Mouse (Mus musculus) midbrain, embryonic 12.5 days (tissue): ENCODE data around the gene Usp34. TPM values are rescaled to one million over a fixed set of nuclear protein-coding genes. Genes with fewer than 3 reads are reported as not detected.
A peak's percentile ranks its signal among the peaks of the same experiment; 100 is the strongest.
"Not testable (repeated sequence)": the region's sequence is repeated elsewhere in the genome, so short reads cannot be mapped to it uniquely, and the experiment has no call there.

Experiments used
- ATAC-seq: fragments of 200-750 bp; cut with Nextera tagmentation; 2 replicates; pipeline ENCODE4 v1.8.0; 2017; ENCODE audit warnings: low read depth, moderate TSS enrichment, moderate library complexity; ENCODE audit not compliant: low FRiP score
- H3K27ac ChIP-seq: fragments of 300-500 bp; sonication (generic); replicated peaks from 2 replicates; pipeline ENCODE4 v1.5.1; 2016; ENCODE audit warnings: mild to moderate bottlenecking
- H3K27me3 ChIP-seq: fragments of 300-500 bp; sonication (generic); 2 replicates; pipeline ENCODE4 v1.6.1; 2016; ENCODE audit warnings: mild to moderate bottlenecking
- H3K36me3 ChIP-seq: fragments of 300-500 bp; sonication (generic); 2 replicates; pipeline ENCODE4 v1.6.1; 2016
- H3K4me1 ChIP-seq: fragments of 300-500 bp; sonication (generic); 2 replicates; pipeline ENCODE4 v1.6.1; 2016
- H3K4me2 ChIP-seq: fragments of 300-500 bp; sonication (generic); replicated peaks from 2 replicates; pipeline ENCODE4 v1.6.1; 2016; ENCODE audit warnings: mild to moderate bottlenecking, moderate library complexity
- H3K4me3 ChIP-seq: fragments of 300-500 bp; sonication (generic); 2 replicates; pipeline ENCODE4 v1.5.1; 2016; ENCODE audit warnings: mild to moderate bottlenecking
- H3K9ac ChIP-seq: fragments of 300-500 bp; sonication (generic); replicated peaks from 2 replicates; pipeline ENCODE4 v1.6.1; 2016; ENCODE audit warnings: mild to moderate bottlenecking, moderate library complexity
- H3K9me3 ChIP-seq: fragments of 300-500 bp; sonication (generic); 2 replicates; pipeline ENCODE4 v1.6.1; 2016; ENCODE audit warnings: mild to moderate bottlenecking
- WGBS: fragments of 180-500 bp; shearing (Covaris S2); methylation state at CpG from one replicate; pipeline ENCODE4 v1.1.7; 2016; 5-methylcytosine and 5-hydroxymethylcytosine counted together
- polyA plus RNA-seq: library from polyadenylated mRNA; unstranded; fragments of >200 nt; fragmentation: Nextera tagmentation; extraction: Ambion mirVana; gene quantifications from 2 replicates; pipeline ENCODE4 v1.2.1, GENCODE M21; 2016

The Usp34 gene
- polyA plus RNA-seq, 1 experiment from 2014 or later = 36.5 TPM

- Histone ChIP-seq H3K9ac (no peak overlapping the region), H3K27ac (no peak overlapping the region), H3K36me3 (peaks cover 31% of the 10 kb centered on the region), H3K4me1 (no peaks in the 10 kb centered on the region), H3K27me3 (no peaks in the 10 kb centered on the region), H3K9me3 (no peaks in the 10 kb centered on the region), H3K4me3 (no peak overlapping the region), H3K4me2 (no peak overlapping the region)
- WGBS = 89% methylated on average over 1 of the region's 1 CpGs
- ATAC-seq = no peak
These were observed 6.8 kb upstream of the Usp34 start for GRCm38 (mm10) chr11:23299910-23300309.

DNA sequence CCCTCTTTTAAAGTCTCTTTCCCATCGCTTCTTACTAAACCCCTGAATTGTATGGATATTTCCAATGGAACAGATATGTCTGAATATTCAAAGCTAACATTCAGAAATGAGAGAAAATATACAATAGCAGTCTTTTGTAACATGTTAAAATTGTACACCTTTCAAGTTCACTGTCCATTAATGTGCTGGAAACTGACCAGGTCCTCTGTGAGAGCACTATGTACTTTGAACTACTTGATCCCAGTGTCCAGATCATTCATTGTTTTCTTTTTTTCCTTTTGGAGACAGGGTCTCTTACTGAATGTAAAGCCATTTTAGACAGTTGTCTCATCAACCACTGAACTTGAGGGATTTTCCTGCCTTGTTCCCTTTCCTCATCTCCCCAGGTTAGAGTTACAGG, 3.6 kb upstream of the Usp34 start:
- 72% methylated on average over 1 of the region's 1 CpGs for WGBS
- Histone ChIP-seq H3K36me3 (peaks cover 3% of the 10 kb centered on the region; the same call in 1 of the 2 replicates), H3K4me2 (no peak overlapping the region), H3K9ac (no peak overlapping the region), H3K27ac (no peak overlapping the region), H3K27me3 (no peaks in the 10 kb centered on the region), H3K4me3 (no peak overlapping the region), H3K4me1 (peaks cover 4% of the 10 kb centered on the region; the same call in 1 of the 2 replicates), H3K9me3 (no peaks in the 10 kb centered on the region)
- no peak for ATAC-seq

- H3K36me3 ChIP-seq, H3K9me3 ChIP-seq, ATAC-seq, H3K27me3 ChIP-seq: not testable (repeated sequence)
- peaks cover 12% of the 10 kb centered on the region for H3K4me1 ChIP-seq
- peak overlapping the region; percentile 100 for H3K27ac ChIP-seq
- peak overlapping the region; percentile 82; the same call in 1 of the 2 replicates for H3K9ac ChIP-seq
- 34% methylated on average over 10 of the region's 10 CpGs for WGBS
- peak overlapping the region; percentile 65 for H3K4me3 ChIP-seq
- H3K4me2 ChIP-seq = peak overlapping the region; percentile 74
These were observed 1.5 kb upstream of the Usp34 start for GRCm38 (mm10) chr11:23305101-23305672.

DNA sequence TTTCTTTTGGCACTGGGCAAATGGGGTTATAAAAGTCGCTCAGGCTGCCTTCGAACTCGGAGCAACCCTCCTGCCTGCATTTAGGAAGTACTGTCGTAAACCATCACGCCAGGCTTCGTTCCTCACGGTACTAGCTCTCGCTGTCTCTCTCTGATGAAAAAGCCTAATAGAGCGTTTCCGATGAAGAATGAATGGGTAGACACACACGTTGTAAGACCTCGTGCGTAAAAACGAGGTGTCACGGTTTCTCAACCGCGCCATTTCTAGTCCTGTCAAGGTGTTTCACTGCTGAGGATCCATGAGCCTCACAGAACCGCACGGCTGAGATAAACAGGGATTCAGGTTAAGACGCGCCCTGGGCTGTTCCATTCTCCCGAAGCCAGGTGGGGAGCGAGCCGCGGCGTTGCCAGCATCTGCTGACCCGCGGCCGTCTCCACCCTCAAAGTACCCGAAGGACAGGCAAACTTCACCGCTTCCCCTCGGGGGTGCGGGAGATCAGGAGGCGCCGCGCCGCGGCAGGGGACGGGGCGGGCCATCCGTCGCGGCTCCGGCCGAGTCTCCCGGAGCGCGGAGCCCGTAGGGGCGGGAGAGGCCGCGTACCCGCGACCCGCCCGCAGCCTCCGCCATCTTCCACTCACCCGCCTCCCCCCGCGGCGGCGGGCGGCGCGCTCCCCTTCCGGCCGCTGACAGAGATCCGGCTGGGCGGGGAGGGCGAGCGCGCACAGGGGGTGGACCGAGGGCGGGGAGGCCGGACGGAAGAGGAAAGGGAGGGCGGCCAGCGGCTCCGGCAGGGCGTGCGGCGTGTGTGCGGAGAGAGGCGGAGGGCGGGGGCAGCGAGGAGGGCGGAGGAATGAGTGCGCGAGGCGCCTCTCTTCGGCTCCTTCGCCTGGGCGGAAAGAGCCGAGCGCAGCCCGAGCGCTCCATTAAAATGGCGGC, 754 bp upstream of the Usp34 start:
- peak overlapping the region; percentile 74 for H3K4me2 ChIP-seq
- H3K36me3 ChIP-seq = no peaks in the 10 kb centered on the region
- H3K4me3 ChIP-seq = peak overlapping the region; percentile 65
- H3K27ac ChIP-seq = peak overlapping the region; percentile 100
- 1% methylated on average over 64 of the region's 98 CpGs for WGBS
- peak; percentile 96 for ATAC-seq
- peaks cover 12% of the 10 kb centered on the region for H3K4me1 ChIP-seq
- no peaks in the 10 kb centered on the region for H3K27me3 ChIP-seq
- H3K9ac ChIP-seq = peak overlapping the region; percentile 82
- H3K9me3 ChIP-seq = no peaks in the 10 kb centered on the region

GRCm38 (mm10) chr11:23307566-23307920, 848 bp downstream of the Usp34 start:
- 6% methylated on average over 6 of the region's 6 CpGs for WGBS
- peaks cover 12% of the 10 kb centered on the region for H3K4me1 ChIP-seq
- H3K9ac ChIP-seq = peak overlapping the region; percentile 82
- H3K4me3 ChIP-seq = peak overlapping the region; percentile 65
- no peaks in the 10 kb centered on the region for H3K9me3 ChIP-seq
- peak overlapping the region; percentile 100 for H3K27ac ChIP-seq
- H3K4me2 ChIP-seq = peak overlapping the region; percentile 74
- H3K36me3 ChIP-seq = peaks cover 4% of the 10 kb centered on the region
- no peaks in the 10 kb centered on the region for H3K27me3 ChIP-seq
- ATAC-seq = no peak

DNA sequence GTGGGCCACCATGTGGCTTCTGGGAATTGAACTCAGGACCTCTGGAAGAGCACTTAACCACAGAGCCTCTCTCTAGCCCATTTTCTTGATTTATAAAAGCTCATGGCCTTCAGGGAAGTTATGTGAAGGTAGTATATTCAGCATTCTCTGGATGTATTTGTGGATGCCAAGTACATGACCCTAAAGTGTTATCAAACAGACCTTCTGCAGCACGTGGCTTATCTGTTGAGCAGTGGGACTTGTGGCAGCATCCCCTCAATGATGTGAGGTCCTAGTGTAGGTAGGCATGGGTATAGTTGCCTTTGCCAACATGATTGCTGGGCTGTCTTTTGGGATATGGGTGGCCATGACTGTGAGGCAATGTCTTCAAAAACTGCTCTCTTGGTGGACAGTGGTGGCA, 6.8 kb downstream of the Usp34 start:
- Histone ChIP-seq H3K4me1 (peaks cover 5% of the 10 kb centered on the region), H3K27ac (no peak overlapping the region), H3K9ac (no peak overlapping the region), H3K9me3 (no peaks in the 10 kb centered on the region), H3K27me3 (no peaks in the 10 kb centered on the region), H3K4me3 (no peak overlapping the region), H3K4me2 (no peak overlapping the region), H3K36me3 (peaks cover 7% of the 10 kb centered on the region)
- ATAC-seq = no peak
- WGBS = 97% methylated on average over 1 of the region's 1 CpGs

DNA sequence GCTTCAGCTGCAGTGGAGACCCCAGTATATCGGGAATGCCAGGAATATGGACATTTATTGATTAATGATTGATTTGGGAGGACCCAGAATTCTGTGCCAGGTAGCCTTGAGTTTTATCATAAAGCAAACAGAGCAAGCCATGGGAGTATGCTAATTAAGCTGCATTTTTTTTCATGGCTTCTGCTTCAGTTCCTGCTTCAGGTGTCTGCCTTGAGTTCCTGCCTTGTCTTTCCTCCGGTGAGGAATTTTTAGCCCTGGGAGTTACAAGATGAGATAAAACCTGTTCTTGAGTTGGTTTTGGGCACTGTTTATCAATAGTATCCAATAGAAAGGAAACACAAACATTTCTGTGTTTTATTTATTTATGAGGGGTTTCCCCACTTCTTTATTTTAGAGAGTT, 22.7 kb downstream of the Usp34 start:
- 0 out of 2 replicates have a peak, but pooled peaks cover 2% of the 10 kb centered on the region for H3K36me3 ChIP-seq
- no peak overlapping the region for H3K9ac ChIP-seq
- H3K4me1 ChIP-seq = no peaks in the 10 kb centered on the region
- 93% methylated on average over 2 of the region's 2 CpGs for WGBS
- H3K4me2 ChIP-seq = no peak overlapping the region
- ATAC-seq = no peak
- no peak overlapping the region for H3K27ac ChIP-seq
- H3K27me3 ChIP-seq = no peaks in the 10 kb centered on the region
- no peaks in the 10 kb centered on the region for H3K9me3 ChIP-seq
- no peak overlapping the region for H3K4me3 ChIP-seq

DNA sequence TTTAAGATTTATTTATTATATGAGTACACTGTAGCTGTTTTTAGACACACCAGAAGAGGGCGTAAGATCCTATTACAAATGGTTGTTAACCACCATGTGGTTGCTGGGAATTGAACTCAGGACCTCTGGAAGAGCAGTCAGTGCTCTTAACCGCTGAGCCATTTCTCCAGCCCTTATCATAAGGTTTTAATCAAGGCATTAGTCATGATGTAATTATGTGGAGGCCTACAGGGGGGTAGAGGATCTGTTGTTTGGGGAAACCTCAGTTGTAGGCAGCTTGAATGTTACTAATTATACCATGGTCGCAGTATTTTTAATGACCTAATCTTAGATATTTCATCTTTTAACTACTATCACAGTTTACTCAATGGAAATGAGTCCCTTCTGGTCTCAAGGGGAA, 25.4 kb downstream of the Usp34 start:
- 91% methylated on average over 3 of the region's 3 CpGs for WGBS
- H3K36me3 ChIP-seq = 0 out of 2 replicates have a peak, but pooled peaks cover 2% of the 10 kb centered on the region
- no peak overlapping the region for H3K4me3 ChIP-seq
- no peak overlapping the region for H3K4me2 ChIP-seq
- no peak overlapping the region for H3K9ac ChIP-seq
- H3K27ac ChIP-seq = no peak overlapping the region
- no peaks in the 10 kb centered on the region for H3K9me3 ChIP-seq
- no peaks in the 10 kb centered on the region for H3K4me1 ChIP-seq
- no peak for ATAC-seq
- no peaks in the 10 kb centered on the region for H3K27me3 ChIP-seq

- Histone ChIP-seq H3K36me3 (peaks cover 12% of the 10 kb centered on the region; the same call in 1 of the 2 replicates), H3K4me3 (no peak overlapping the region), H3K27ac (no peak overlapping the region), H3K9me3 (no peaks in the 10 kb centered on the region), H3K4me1 (no peaks in the 10 kb centered on the region), H3K27me3 (no peaks in the 10 kb centered on the region), H3K4me2 (no peak overlapping the region), H3K9ac (no peak overlapping the region)
- no peak for ATAC-seq
- WGBS = 73% methylated on average over 1 of the region's 1 CpGs
These were observed 28.5 kb downstream of the Usp34 start for GRCm38 (mm10) chr11:23335160-23335559.

DNA sequence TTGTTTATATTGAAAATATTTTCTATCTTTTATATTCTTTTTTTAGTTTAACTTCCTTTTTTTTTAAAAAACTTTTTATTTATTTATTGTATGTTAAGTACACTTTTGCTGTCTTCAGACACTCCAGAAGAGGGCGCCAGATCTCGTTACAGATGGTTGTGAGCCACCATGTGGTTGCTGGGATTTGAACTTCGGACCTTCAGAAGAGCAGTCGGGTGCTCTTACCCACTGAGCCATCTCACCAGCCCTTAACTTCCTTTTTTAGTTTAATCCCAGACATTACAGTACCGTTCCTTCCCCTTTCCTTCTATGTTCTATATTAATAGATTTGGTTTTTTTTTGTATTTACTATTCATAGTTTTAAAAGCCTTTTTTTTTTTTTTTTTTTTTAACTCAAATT, 50.5 kb downstream of the Usp34 start:
- H3K27me3 ChIP-seq, H3K4me1 ChIP-seq, H3K4me3 ChIP-seq, H3K9ac ChIP-seq, H3K27ac ChIP-seq, H3K9me3 ChIP-seq, H3K4me2 ChIP-seq, ATAC-seq: not testable (repeated sequence)
- WGBS = 72% methylated on average over 5 of the region's 5 CpGs
- H3K36me3 ChIP-seq = peaks cover 34% of the 10 kb centered on the region

- 82% methylated on average over 1 of the region's 1 CpGs for WGBS
- H3K36me3 ChIP-seq = peaks cover 43% of the 10 kb centered on the region
- H3K27ac ChIP-seq, H3K27me3 ChIP-seq, H3K4me1 ChIP-seq, H3K9me3 ChIP-seq, H3K4me3 ChIP-seq, ATAC-seq, H3K4me2 ChIP-seq, H3K9ac ChIP-seq: not testable (repeated sequence)
These were observed 53.1 kb downstream of the Usp34 start for GRCm38 (mm10) chr11:23359687-23360235.

DNA sequence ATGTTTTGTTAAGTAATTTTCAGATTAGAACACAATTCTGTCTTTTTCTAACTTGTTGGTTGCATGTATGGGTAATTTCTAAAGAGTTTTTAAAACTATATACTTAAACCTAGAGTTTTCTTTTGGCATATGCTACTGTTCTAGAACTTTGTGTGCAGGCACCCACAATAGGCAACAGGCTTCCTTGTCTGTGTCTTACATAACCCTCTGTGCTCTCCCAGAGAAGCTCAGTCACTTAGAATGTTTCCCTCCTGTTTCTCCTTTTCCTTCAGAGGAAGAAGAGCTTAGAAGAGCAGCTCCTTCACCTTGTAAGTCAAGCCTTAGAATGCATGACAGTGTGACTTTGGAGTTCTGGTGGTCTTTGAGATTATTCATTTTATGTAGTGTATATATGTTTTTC, 55.6 kb downstream of the Usp34 start:
- no peak for ATAC-seq
- Histone ChIP-seq H3K4me2 (no peak overlapping the region), H3K36me3 (peaks cover 34% of the 10 kb centered on the region), H3K4me3 (no peak overlapping the region), H3K27ac (no peak overlapping the region), H3K4me1 (no peaks in the 10 kb centered on the region), H3K9me3 (no peaks in the 10 kb centered on the region), H3K27me3 (no peaks in the 10 kb centered on the region), H3K9ac (no peak overlapping the region)
